Mouse (Mus musculus) CH12.LX (cell line): ENCODE measurements around the gene Gm10799. TPM values are rescaled to one million over a fixed set of nuclear protein-coding genes. Genes with fewer than 3 reads are reported as not detected.
"Not testable (repeated sequence)": the region's sequence is repeated elsewhere in the genome, so short reads cannot be mapped to it uniquely, and the experiment has no call there.

Experiments
- DNase-seq: peaks from one replicate; pipeline ENCODE4 v3.0.0-alpha.2; 2013; ENCODE audit errors: extremely low read depth
- H3K27ac ChIP-seq: 2 replicates; pipeline ENCODE4 v1.5.1; 2012; ENCODE audit warnings: low read depth, mild to moderate bottlenecking, control low read depth, moderate library complexity; ENCODE audit not compliant: insufficient read depth
- H3K27me3 ChIP-seq: replicated peaks from 2 replicates; pipeline ENCODE3; 2012; ENCODE audit warnings: inconsistent platforms
- H3K36me3 ChIP-seq, 2 experiments: replicated peaks in 1 of 2; 2 replicates each; pipeline versions ENCODE3 to v1.6.1; 2012; ENCODE audit warnings: inconsistent platforms in 1 of 2, low read length in 1 of 2, mild to moderate bottlenecking in 1 of 2, mixed read lengths in 1 of 2, moderate library complexity in 1 of 2; ENCODE audit not compliant: control insufficient read depth in 1 of 2, insufficient read depth in 1 of 2
- H3K4me1 ChIP-seq, 2 experiments: 2 replicates each; pipeline ENCODE4 v1.6.1; 2012; ENCODE audit warnings: inconsistent platforms in 1 of 2, moderate library complexity in 1 of 2; ENCODE audit not compliant: insufficient read depth in 2 of 2, control insufficient read depth in 1 of 2
- H3K4me2 ChIP-seq: 2 replicates; pipeline ENCODE4 v1.6.1; 2012; ENCODE audit warnings: low read depth, mild to moderate bottlenecking, control low read depth; ENCODE audit not compliant: poor library complexity, insufficient read depth, severe bottlenecking
- H3K4me3 ChIP-seq, 3 experiments: fragments of 150-350 bp in 1 of 3; sonication (generic) in 1 of 3; replicated peaks in 1 of 3; 2 replicates each; pipeline versions ENCODE3 to v1.5.1; 2011 to 2012; ENCODE audit warnings: low read depth in 2 of 3, low read length in 2 of 3, mild to moderate bottlenecking in 2 of 3, moderate library complexity in 2 of 3, control low read depth in 1 of 3, improper control_type of control experiment in 1 of 3, inconsistent platforms in 1 of 3, mixed read lengths in 1 of 3; ENCODE audit not compliant: poor library complexity in 1 of 3
- H3K79me2 ChIP-seq: replicated peaks from 2 replicates; pipeline ENCODE4 v1.6.1; 2012; ENCODE audit warnings: mild to moderate bottlenecking, moderate library complexity; ENCODE audit not compliant: control insufficient read depth, poor library complexity, insufficient read depth, severe bottlenecking; ENCODE audit errors: extremely low read depth
- H3K9ac ChIP-seq: 2 replicates; pipeline ENCODE4 v1.6.1; 2012; ENCODE audit warnings: low read depth, mild to moderate bottlenecking, control low read depth, moderate library complexity; ENCODE audit not compliant: insufficient read depth
- H3K9me3 ChIP-seq: replicated peaks from 2 replicates; pipeline ENCODE3; 2012; ENCODE audit warnings: low read length, inconsistent platforms, mixed read lengths
- CHD2 ChIP-seq: IDR thresholded peaks from 2 replicates; pipeline ENCODE4 v1.6.1; 2011; ENCODE audit warnings: low read length, improper control_type of control experiment
- E2F4 ChIP-seq: IDR thresholded peaks from 2 replicates; pipeline ENCODE4 v1.6.1; 2011; ENCODE audit warnings: low read depth, low read length, improper control_type of control experiment; ENCODE audit not compliant: insufficient replicate concordance
- ETS1 ChIP-seq: conservative IDR thresholded peaks from 2 replicates; pipeline ENCODE4 v1.6.1; 2012; ENCODE audit warnings: low read depth, mild to moderate bottlenecking, inconsistent platforms, low read length, improper control_type of control experiment, moderate library complexity
- GABPA ChIP-seq: IDR thresholded peaks from 2 replicates; pipeline ENCODE4 v1.6.1; 2012; ENCODE audit warnings: low read depth, low read length, improper control_type of control experiment, inconsistent platforms; ENCODE audit not compliant: insufficient replicate concordance
- MEF2A ChIP-seq: IDR thresholded peaks from 2 replicates; pipeline ENCODE4 v1.6.1; 2014; ENCODE audit warnings: low read depth, mild to moderate bottlenecking, inconsistent platforms, low read length, improper control_type of control experiment, borderline replicate concordance
- MXI1 ChIP-seq: IDR thresholded peaks from 2 replicates; pipeline ENCODE4 v1.6.1; 2011; ENCODE audit warnings: mild to moderate bottlenecking, low read depth, low read length, improper control_type of control experiment
- MYC ChIP-seq: IDR thresholded peaks from 2 replicates; pipeline ENCODE4 v1.6.1; 2011; ENCODE audit warnings: low read depth, mild to moderate bottlenecking, improper control_type of control experiment, low read length
- NRF1 ChIP-seq: IDR thresholded peaks from 2 replicates; pipeline ENCODE4 v1.6.1; 2014; ENCODE audit warnings: low read depth, mild to moderate bottlenecking, inconsistent platforms, low read length, improper control_type of control experiment, moderate library complexity
- POLR2A ChIP-seq: IDR thresholded peaks from 2 replicates; pipeline ENCODE4 v1.6.1; 2011; ENCODE audit warnings: low read depth, mild to moderate bottlenecking, improper control_type of control experiment, low read length
- SMC3 ChIP-seq: IDR thresholded peaks from 2 replicates; pipeline ENCODE4 v1.6.1; 2011; ENCODE audit warnings: low read depth, low read length, improper control_type of control experiment
- TCF12 ChIP-seq: IDR thresholded peaks from 2 replicates; pipeline ENCODE4 v1.6.1; 2014; ENCODE audit warnings: low read depth, mild to moderate bottlenecking, inconsistent platforms, low read length, improper control_type of control experiment
- UBTF ChIP-seq: IDR thresholded peaks from 2 replicates; pipeline ENCODE4 v1.6.1; 2012; ENCODE audit warnings: low read depth, mild to moderate bottlenecking, inconsistent platforms, low read length, improper control_type of control experiment, moderate library complexity
- dilution Hi-C: fragments of 300-500 bp; cut with MboI; formaldehyde crosslinking; loops from 2 replicates; pipeline ENCODE4 v1.14.3; 2020; ENCODE audit warnings: low sequenced_read_pairs; ENCODE audit not compliant: extremely low pct_unique_long_range_greater_than_20kb, extremely low pct_ligation_motif_present
- in situ Hi-C: fragments of 300-500 bp; cut with MboI; formaldehyde crosslinking; loops from 3 replicates; pipeline ENCODE4 v1.14.3; 2019; ENCODE audit warnings: low sequenced_read_pairs, low pct_ligation_motif_present, low pct_unique_long_range_greater_than_20kb, mixed read lengths
- polyA plus RNA-seq: library from polyadenylated mRNA; unstranded; fragments of >175 nt; gene quantifications from 2 replicates; pipeline ENCODE4 v1.2.1, GENCODE M21; 2012; ENCODE audit warnings: low read depth; ENCODE audit not compliant: insufficient read length
- total RNA-seq, 2 experiments: library from RNA; depleted of rRNA; stranded (reverse); fragments of 300-350 nt in 1 of 2; fragments of >200 nt in 1 of 2; gene quantifications; 2 replicates each; pipeline ENCODE4 v1.2.3; 2012 to 2014

The Gm10799 gene
- not detected in 2 replicates for total RNA-seq (2012; rRNA removed)
- not detected in 2 replicates for total RNA-seq (2014; rRNA removed)
- not detected in 2 replicates for polyA plus RNA-seq

- DNase-seq, H3K9me3 ChIP-seq, H3K79me2 ChIP-seq, in situ Hi-C loops, H3K27me3 ChIP-seq, H3K4me3 ChIP-seq, dilution Hi-C loops, H3K27ac ChIP-seq, H3K36me3 ChIP-seq, H3K4me1 ChIP-seq, H3K9ac ChIP-seq: not testable (repeated sequence)
- peak within 1 kb of the TSS; percentile 4; the same call in 1 of the 2 replicates for H3K4me2 ChIP-seq
Measured at GRCm38 (mm10) chr2:104068450-104068849, at the start of gene Gm10799. Gm10799 (minus strand) TSS chr2:104068550.

- H3K27me3 ChIP-seq, H3K79me2 ChIP-seq, in situ Hi-C loops, dilution Hi-C loops, H3K9me3 ChIP-seq, H3K27ac ChIP-seq, H3K4me3 ChIP-seq, H3K4me1 ChIP-seq, H3K9ac ChIP-seq, DNase-seq, H3K36me3 ChIP-seq, H3K4me2 ChIP-seq: not testable (repeated sequence)
Measured at GRCm38 (mm10) chr2:104117173-104117572, 48.8 kb upstream of the Gm10799 start.

- Histone ChIP-seq H3K9me3 (no peaks in the 10 kb centered on the region), H3K27ac (no peak overlapping the region), H3K4me1 (peaks cover 0 to 4% of the 10 kb centered on the region in 2 experiments; a peak in 2 of 4 replicates), H3K4me2 (no peak overlapping the region), H3K9ac (no peak overlapping the region), H3K27me3 (no peaks in the 10 kb centered on the region), H3K4me3 (no peak overlapping the region), H3K36me3 (peaks cover 0 to 2% of the 10 kb centered on the region in 2 experiments), H3K79me2 (no peaks in the 10 kb centered on the region)
- no peak for DNase-seq
- in situ Hi-C loops (no loop called here), dilution Hi-C loops (no loop called here)
- TF ChIP-seq CHD2: no peak
- TF ChIP-seq POLR2A: no peak
- no peak for TF ChIP-seq ETS1
- TF ChIP-seq GABPA: no peak
- TF ChIP-seq E2F4: no peak
- no peak for TF ChIP-seq MYC
- no peak for TF ChIP-seq UBTF
- TF ChIP-seq MEF2A: no peak
- no peak for TF ChIP-seq SMC3
- no peak for TF ChIP-seq TCF12
- no peak for TF ChIP-seq NRF1
- no peak for TF ChIP-seq MXI1
Measured at GRCm38 (mm10) chr2:104114898-104115297, 46.5 kb upstream of the Gm10799 start.

- H3K4me2 ChIP-seq, H3K36me3 ChIP-seq, H3K4me3 ChIP-seq, H3K27me3 ChIP-seq, H3K9ac ChIP-seq, H3K9me3 ChIP-seq, dilution Hi-C loops, H3K27ac ChIP-seq, DNase-seq, in situ Hi-C loops, H3K79me2 ChIP-seq, H3K4me1 ChIP-seq: not testable (repeated sequence)
Measured at GRCm38 (mm10) chr2:104113563-104113962, 45.2 kb upstream of the Gm10799 start.

GRCm38 (mm10) chr2:104111170-104111797 is 42.9 kb upstream of the Gm10799 start:
- H3K4me2 ChIP-seq, H3K27ac ChIP-seq, H3K4me3 ChIP-seq, H3K79me2 ChIP-seq, H3K9ac ChIP-seq, H3K9me3 ChIP-seq, H3K36me3 ChIP-seq, H3K27me3 ChIP-seq, dilution Hi-C loops, in situ Hi-C loops, DNase-seq, H3K4me1 ChIP-seq: not testable (repeated sequence)
